Comparison of ENCODE assay signal across 26 mouse cellular contexts in genomic region chr13:73728633-73729032, GRCm38 (mm10). TPM values are rescaled to one million over a fixed set of nuclear protein-coding genes. Genes with fewer than 3 reads are reported as not detected.
"Had no signal": no experiment of that assay in that cellular context is flagged by ENCODE, and none has a peak within 500 bp of the region (broad histone marks: within the 10 kb centered on the region; RNA-seq: fewer than 3 reads in every experiment).

No protein-coding gene starts in this region.

- DNase-seq: kidney, adult 2 months; kidney, postnatal 25 days; layer of hippocampus, postnatal 36 days; left cerebral cortex, postnatal 4 days; liver, postnatal 0 days; lung, embryonic 14.5 days; midbrain, embryonic 14.5 days; retina, postnatal 1 day; right cerebral cortex, postnatal 25 days; thymus, postnatal 25 days had no signal

- H3K36me3 ChIP-seq: limb, embryonic 12.5 days; limb, embryonic 15.5 days had no signal

- H3K9me3 ChIP-seq: limb, embryonic 12.5 days; limb, embryonic 15.5 days had no signal

- H3K4me2 ChIP-seq: limb, embryonic 12.5 days; limb, embryonic 15.5 days; liver, embryonic 11.5 days; lung, embryonic 14.5 days had no signal

- H3K9ac ChIP-seq: limb, embryonic 12.5 days; limb, embryonic 15.5 days; liver, embryonic 14.5 days; liver, postnatal 0 days; lung, embryonic 14.5 days had no signal

- H3K27ac ChIP-seq: kidney, postnatal 0 days; left cerebral cortex, adult 2 months; limb, embryonic 12.5 days; limb, embryonic 15.5 days; liver, embryonic 14.5 days; macrophage had no signal

- ATAC-seq: liver, postnatal 0 days; lung, postnatal 0 days had no signal

- H3K4me3 ChIP-seq: left cerebral cortex, adult 2 months; limb, embryonic 12.5 days; limb, embryonic 15.5 days had no signal

RNA-seq across cellular contexts. Expression of gene Slc6a19, which starts 24.0 kb away (rescaled TPM):
- total RNA-seq: layer of hippocampus, postnatal 36 days; left cerebral cortex, postnatal 4 days had no signal
- polyA plus RNA-seq: limb, embryonic 12.5 days; lung, postnatal 0 days had no signal

RNA-seq across cellular contexts. Expression of gene Slc6a18, which starts 50.8 kb away (rescaled TPM):
- total RNA-seq: layer of hippocampus, adult 8-10 months; layer of hippocampus, postnatal 10 days; layer of hippocampus, postnatal 36 days; left cerebral cortex, adult 2 months; left cerebral cortex, postnatal 14 days; left cerebral cortex, postnatal 4 days; megakaryocyte, adult 5-6 weeks; midbrain, postnatal 0 days had no signal
- polyA plus RNA-seq: intestine, embryonic 14.5 days; limb, embryonic 12.5 days; liver, embryonic 11.5 days; liver, embryonic 14.5 days; liver, postnatal 0 days; lung, embryonic 14.5 days; lung, postnatal 0 days; macrophage; midbrain, embryonic 14.5 days; midbrain, postnatal 0 days; neural tube, embryonic 11.5 days; neural tube, embryonic 14.5 days had no signal
